Mouse (Mus musculus) macrophage (primary cell): ENCODE data around the gene Ranbp9. TPM values are rescaled to one million over a fixed set of nuclear protein-coding genes. Genes with fewer than 3 reads are reported as not detected.

ENCODE experiments used
- H3K27ac ChIP-seq: fragments of 350-480 bp; formaldehyde crosslinking; 2 replicates; pipeline ENCODE4 v1.9.0; 2021
- H3K36me3 ChIP-seq: fragments of 350-480 bp; formaldehyde crosslinking; 2 replicates; pipeline ENCODE4 v1.9.0; 2021; ENCODE audit errors: inconsistent target
- H3K4me3 ChIP-seq: fragments of 350-480 bp; formaldehyde crosslinking; 2 replicates; pipeline ENCODE4 v1.9.0; 2021; ENCODE audit errors: inconsistent target
- H3K79me2 ChIP-seq: fragments of 350-480 bp; formaldehyde crosslinking; 2 replicates; pipeline ENCODE4 v1.9.0; 2021; ENCODE audit errors: inconsistent target
- WGBS: methylation state at CpG from one replicate; pipeline ENCODE4 v1.1.7; 2026; ENCODE audit warnings: inconsistent platforms; ENCODE audit not compliant: missing documents; 5-methylcytosine and 5-hydroxymethylcytosine counted together
- polyA plus RNA-seq: library from polyadenylated mRNA; stranded (reverse); fragments of 250-400 nt; gene quantifications from 3 replicates; pipeline ENCODE4 v1.2.4, GENCODE M21; 2018; ENCODE audit warnings: inconsistent platforms

The Ranbp9 gene
- polyA plus RNA-seq, 1 experiment from 2014 or later: 53.4 TPM

GRCm38 (mm10) chr13:43450686-43451085, 30.4 kb downstream of the Ranbp9 start:
- no peak overlapping the region for H3K4me3 ChIP-seq
- WGBS: 100% methylated on average over 3 of the region's 3 CpGs
- H3K79me2 ChIP-seq: peaks cover 100% of the 10 kb centered on the region
- H3K36me3 ChIP-seq: no peaks in the 10 kb centered on the region
- H3K27ac ChIP-seq: no peak overlapping the region

- 62% methylated on average over 3 of the region's 3 CpGs for WGBS
- no peaks in the 10 kb centered on the region for H3K36me3 ChIP-seq
- H3K4me3 ChIP-seq: no peak overlapping the region
- H3K79me2 ChIP-seq: peaks cover 100% of the 10 kb centered on the region
- H3K27ac ChIP-seq: no peak overlapping the region
Measured at GRCm38 (mm10) chr13:43447721-43448120, 33.4 kb downstream of the Ranbp9 start.

GRCm38 (mm10) chr13:43445754-43446153, 35.3 kb downstream of the Ranbp9 start:
- WGBS: 96% methylated on average over 4 of the region's 4 CpGs
- H3K27ac ChIP-seq: no peak overlapping the region
- no peaks in the 10 kb centered on the region for H3K36me3 ChIP-seq
- no peak overlapping the region for H3K4me3 ChIP-seq
- peaks cover 100% of the 10 kb centered on the region for H3K79me2 ChIP-seq

- Histone ChIP-seq H3K27ac (no peak overlapping the region), H3K4me3 (no peak overlapping the region), H3K36me3 (no peaks in the 10 kb centered on the region), H3K79me2 (peaks cover 100% of the 10 kb centered on the region)
- WGBS: 87% methylated on average over 3 of the region's 3 CpGs
Measured at GRCm38 (mm10) chr13:43444717-43445116, 36.4 kb downstream of the Ranbp9 start.

GRCm38 (mm10) chr13:43443706-43444105, 37.4 kb downstream of the Ranbp9 start:
- Histone ChIP-seq H3K79me2 (peaks cover 100% of the 10 kb centered on the region), H3K4me3 (no peak overlapping the region), H3K27ac (no peak overlapping the region), H3K36me3 (no peaks in the 10 kb centered on the region)
- WGBS: 100% methylated on average over 4 of the region's 4 CpGs

GRCm38 (mm10) chr13:43442551-43442950, 38.5 kb downstream of the Ranbp9 start:
- 30% methylated on average over 1 of the region's 1 CpGs for WGBS

GRCm38 (mm10) chr13:43440376-43440775, 40.7 kb downstream of the Ranbp9 start:
- H3K4me3 ChIP-seq: no peak overlapping the region
- H3K36me3 ChIP-seq: no peaks in the 10 kb centered on the region
- peaks cover 100% of the 10 kb centered on the region for H3K79me2 ChIP-seq
- no peak overlapping the region for H3K27ac ChIP-seq
- WGBS: 90% methylated on average over 1 of the region's 1 CpGs

More at GRCm38 (mm10) chr13:43442551-43442950, 38.5 kb downstream of the Ranbp9 start:
- Histone ChIP-seq H3K27ac (no peak overlapping the region), H3K79me2 (peaks cover 100% of the 10 kb centered on the region), H3K4me3 (no peak overlapping the region), H3K36me3 (no peaks in the 10 kb centered on the region)

GRCm38 (mm10) chr13:43433395-43433794, 47.7 kb downstream of the Ranbp9 start:
- 94% methylated on average over 2 of the region's 2 CpGs for WGBS
- H3K36me3 ChIP-seq: peaks cover 22% of the 10 kb centered on the region; the same call in 1 of the 2 replicates
- no peak overlapping the region for H3K4me3 ChIP-seq
- H3K27ac ChIP-seq: no peak overlapping the region
- peaks cover 100% of the 10 kb centered on the region for H3K79me2 ChIP-seq

- Histone ChIP-seq H3K36me3 (peaks cover 53% of the 10 kb centered on the region; the same call in 1 of the 2 replicates), H3K27ac (no peak overlapping the region), H3K79me2 (peaks cover 100% of the 10 kb centered on the region), H3K4me3 (no peak overlapping the region)
- WGBS: 96% methylated on average over 4 of the region's 4 CpGs
Measured at GRCm38 (mm10) chr13:43428436-43428835, 52.6 kb downstream of the Ranbp9 start.

- H3K27ac ChIP-seq: no peak overlapping the region
- no peak overlapping the region for H3K4me3 ChIP-seq
- WGBS: 92% methylated on average over 1 of the region's 1 CpGs
- peaks cover 89% of the 10 kb centered on the region for H3K36me3 ChIP-seq
- no peaks in the 10 kb centered on the region for H3K79me2 ChIP-seq
Measured at GRCm38 (mm10) chr13:43415249-43415648, 65.8 kb downstream of the Ranbp9 start.

- peaks cover 73% of the 10 kb centered on the region for H3K36me3 ChIP-seq
- no peak overlapping the region for H3K4me3 ChIP-seq
- no peaks in the 10 kb centered on the region for H3K79me2 ChIP-seq
- 92% methylated on average over 2 of the region's 2 CpGs for WGBS
- H3K27ac ChIP-seq: no peak overlapping the region
Measured at GRCm38 (mm10) chr13:43413611-43414010, 67.5 kb downstream of the Ranbp9 start.

GRCm38 (mm10) chr13:43412311-43412710, 68.8 kb downstream of the Ranbp9 start:
- Histone ChIP-seq H3K4me3 (no peak overlapping the region), H3K27ac (no peak overlapping the region), H3K79me2 (no peaks in the 10 kb centered on the region), H3K36me3 (peaks cover 64% of the 10 kb centered on the region)
- 90% methylated on average over 7 of the region's 7 CpGs for WGBS

- peaks cover 27% of the 10 kb centered on the region for H3K36me3 ChIP-seq
- peak overlapping the region; percentile 84; the same call in 1 of the 2 replicates for H3K4me3 ChIP-seq
- H3K27ac ChIP-seq: no peak overlapping the region
- 38% methylated on average over 5 of the region's 5 CpGs for WGBS
- H3K79me2 ChIP-seq: peaks cover 30% of the 10 kb centered on the region
Measured at GRCm38 (mm10) chr13:43399576-43399975, 81.5 kb downstream of the Ranbp9 start.

GRCm38 (mm10) chr13:43398297-43399080, 82.6 kb downstream of the Ranbp9 start, which contains the start of gene Nol7:
Gene Nol7 (plus strand): TSS chr13:43398390.
- peaks cover 25% of the 10 kb centered on the region for H3K36me3 ChIP-seq
- peaks cover 30% of the 10 kb centered on the region for H3K79me2 ChIP-seq
- peak within 1 kb of the TSS; percentile 44 for H3K27ac ChIP-seq
- under 1% methylated on average over 70 of the region's 72 CpGs for WGBS
- peak within 1 kb of the TSS; percentile 84 for H3K4me3 ChIP-seq

GRCm38 (mm10) chr13:43397700-43398296, 83.3 kb downstream of the Ranbp9 start:
- 55% methylated on average over 13 of the region's 17 CpGs for WGBS
- Histone ChIP-seq H3K4me3 (no peak overlapping the region), H3K36me3 (peaks cover 18% of the 10 kb centered on the region), H3K27ac (no peak overlapping the region), H3K79me2 (peaks cover 30% of the 10 kb centered on the region)
